Mouse (Mus musculus): ENCODE measurements around the gene Tifab.

The Tifab gene

GRCm38 (mm10) chr13:56135231-56136052 is 43.2 kb downstream of the Tifab start:
- DNase-seq, result peak; percentile 91

GRCm38 (mm10) chr13:56134631-56135181 is 44.0 kb downstream of the Tifab start:
- no peak for DNase-seq

GRCm38 (mm10) chr13:56134031-56134430 is 44.7 kb downstream of the Tifab start:
- no peak for DNase-seq

- no peak for DNase-seq
Measured at GRCm38 (mm10) chr13:56132941-56133340, 45.7 kb downstream of the Tifab start.

- no peak for DNase-seq
Measured at GRCm38 (mm10) chr13:56132326-56132936, 46.3 kb downstream of the Tifab start.

- no peak for DNase-seq
Measured at GRCm38 (mm10) chr13:56130544-56130943, 48.1 kb downstream of the Tifab start.

GRCm38 (mm10) chr13:56129578-56129977 is 49.1 kb downstream of the Tifab start:
- no peak for DNase-seq

GRCm38 (mm10) chr13:56129014-56129413 is 49.7 kb downstream of the Tifab start:
- DNase-seq, result no peak

GRCm38 (mm10) chr13:56125632-56126031 is 53.1 kb downstream of the Tifab start:
- no peak for DNase-seq
